25 mouse cellular contexts compared by ENCODE assay signal in genomic region chr2:144537123-144537522, GRCm38 (mm10). TPM values are rescaled to one million over a fixed set of nuclear protein-coding genes. Genes with fewer than 3 reads are reported as not detected.
DNase-seq lines count a peak whose midpoint lies in the region; ATAC-seq and TF ChIP-seq lines count a peak whose summit lies in the region.
"Had no signal": no experiment of that assay in that cellular context is flagged by ENCODE, and none has a peak within 500 bp of the region (broad histone marks: within the 10 kb centered on the region; RNA-seq: fewer than 3 reads in every experiment).

No protein-coding gene starts in this region.

- H3K27ac ChIP-seq in kidney, embryonic 14.5 days (ENCODE audit: low read depth, low read length), result no peak overlapping the region
- no peak overlapping the region for H3K27ac ChIP-seq in kidney, postnatal 0 days
- H3K27ac ChIP-seq in forebrain, embryonic 13.5 days, result no peak overlapping the region
- H3K27ac ChIP-seq: embryonic facial prominence, embryonic 12.5 days; embryonic facial prominence, embryonic 15.5 days; gastrocnemius, adult 2 months; hindbrain, embryonic 10.5 days; hindbrain, embryonic 13.5 days had no signal

- no peak overlapping the region for H3K9ac ChIP-seq in kidney, embryonic 14.5 days (ENCODE audit: low read depth, low read length)
- H3K9ac ChIP-seq in kidney, postnatal 0 days (ENCODE audit: low read depth, low read length), result no peak overlapping the region
- no peak overlapping the region for H3K9ac ChIP-seq in forebrain, embryonic 13.5 days
- H3K9ac ChIP-seq: embryonic facial prominence, embryonic 12.5 days; embryonic facial prominence, embryonic 15.5 days; hindbrain, embryonic 13.5 days had no signal

- peaks cover 93% of the 10 kb centered on the region for H3K36me3 ChIP-seq in kidney, embryonic 14.5 days (ENCODE audit: control insufficient read depth, insufficient read depth, low read length)
- H3K36me3 ChIP-seq in kidney, postnatal 0 days (ENCODE audit: insufficient read depth, low read length), result peaks cover 67% of the 10 kb centered on the region
- H3K36me3 ChIP-seq in forebrain, embryonic 13.5 days (ENCODE audit: poor library complexity, severe bottlenecking), result peaks cover 90% of the 10 kb centered on the region

- WGBS in kidney, embryonic 14.5 days, result 80% methylated on average over 7 of the region's 7 CpGs
- 68% methylated on average over 7 of the region's 7 CpGs for WGBS in kidney, postnatal 0 days
- WGBS in forebrain, embryonic 13.5 days, result 94% methylated on average over 7 of the region's 7 CpGs

- H3K4me3 ChIP-seq in kidney, embryonic 14.5 days (ENCODE audit: low read length), result no peak overlapping the region
- H3K4me3 ChIP-seq in kidney, postnatal 0 days (replicated peaks; ENCODE audit: low read depth, low read length), result no peak overlapping the region
- no peak overlapping the region for H3K4me3 ChIP-seq in forebrain, embryonic 13.5 days
- H3K4me3 ChIP-seq: embryonic facial prominence, embryonic 12.5 days; embryonic facial prominence, embryonic 15.5 days; gastrocnemius, adult 2 months; hindbrain, embryonic 10.5 days; hindbrain, embryonic 13.5 days had no signal

- no peak for ATAC-seq in kidney, embryonic 14.5 days (ENCODE audit: low FRiP score, low TSS enrichment)
- 0 out of 2 replicates have a peak, but pooled peaks have one; percentile 57 for ATAC-seq in kidney, postnatal 0 days (replicated peaks; ENCODE audit: low FRiP score, low read depth)
- no peak for ATAC-seq in forebrain, embryonic 13.5 days
- ATAC-seq: forebrain, embryonic 16.5 days; hindbrain, embryonic 16.5 days; Patski had no signal

- H3K4me1 ChIP-seq in kidney, embryonic 14.5 days (ENCODE audit: control insufficient read depth, insufficient read depth, low read length), result no peaks in the 10 kb centered on the region
- H3K4me1 ChIP-seq in kidney, postnatal 0 days (replicated peaks; ENCODE audit: insufficient read depth, low read length), result no peaks in the 10 kb centered on the region
- H3K4me1 ChIP-seq in forebrain, embryonic 13.5 days, result no peaks in the 10 kb centered on the region
- H3K4me1 ChIP-seq: embryonic facial prominence, embryonic 12.5 days; embryonic facial prominence, embryonic 15.5 days; hindbrain, embryonic 10.5 days; hindbrain, embryonic 13.5 days had no signal

- H3K9me3 ChIP-seq in kidney, embryonic 14.5 days (ENCODE audit: control insufficient read depth, low read length), result no peaks in the 10 kb centered on the region
- no peaks in the 10 kb centered on the region for H3K9me3 ChIP-seq in kidney, postnatal 0 days (replicated peaks; ENCODE audit: low read length)
- no peaks in the 10 kb centered on the region for H3K9me3 ChIP-seq in forebrain, embryonic 13.5 days (replicated peaks)
- H3K9me3 ChIP-seq: embryonic facial prominence, embryonic 12.5 days; embryonic facial prominence, embryonic 15.5 days; hindbrain, embryonic 10.5 days; hindbrain, embryonic 13.5 days had no signal

- no peak for TF ChIP-seq CTCF in kidney, postnatal 0 days (IDR thresholded peaks at IDR 0.05; ENCODE audit: low read depth)

- H3K27me3 ChIP-seq in kidney, embryonic 14.5 days (ENCODE audit: control insufficient read depth, insufficient read depth, low read length), result no peaks in the 10 kb centered on the region
- no peaks in the 10 kb centered on the region for H3K27me3 ChIP-seq in kidney, postnatal 0 days (ENCODE audit: insufficient read depth, low read length)
- H3K27me3 ChIP-seq in forebrain, embryonic 13.5 days, result no peaks in the 10 kb centered on the region
- H3K27me3 ChIP-seq: CH12.LX; embryonic facial prominence, embryonic 12.5 days; embryonic facial prominence, embryonic 15.5 days; hindbrain, embryonic 13.5 days; Patski had no signal

- peak; percentile 50 for DNase-seq in kidney, adult 18-20 months
- peak; percentile 9 for DNase-seq in kidney, postnatal 0 days (ENCODE audit: low spot score)
- DNase-seq in kidney, postnatal 25 days, result peak; percentile 47 to 69
- DNase-seq in spleen, postnatal 14 days (ENCODE audit: low spot score in 2 of 2), result no peak
- DNase-seq: adrenal gland, postnatal 10 days; adrenal gland, postnatal 36 days; B cell, adult 2 months; cerebellum, adult 2 months; cerebellum, adult 9-11 months; cerebellum, postnatal 25 days; gastrocnemius, adult 2 months; gastrocnemius, postnatal 14 days; heart, adult 11 months; heart, postnatal 36 days had no signal

- H3K4me2 ChIP-seq in kidney, embryonic 14.5 days (replicated peaks; ENCODE audit: low read depth, low read length), result no peak overlapping the region
- H3K4me2 ChIP-seq in kidney, postnatal 0 days (ENCODE audit: low read length), result no peak overlapping the region
- no peak overlapping the region for H3K4me2 ChIP-seq in forebrain, embryonic 13.5 days
- H3K4me2 ChIP-seq: embryonic facial prominence, embryonic 12.5 days; embryonic facial prominence, embryonic 15.5 days; heart, embryonic 11.5 days; hindbrain, embryonic 13.5 days had no signal

RNA-seq across cellular contexts. Expression of gene Polr3f, which starts 9.6 kb away (rescaled TPM):
- polyA plus RNA-seq in kidney, embryonic 14.5 days (2014; fragmentation: Nextera tagmentation; extraction: Ambion mirVana), result 26.7 and 34.2 TPM in 2 replicates
- polyA plus RNA-seq in kidney, postnatal 0 days (2015; fragmentation: Nextera tagmentation; extraction: Ambion mirVana), result 18.9 and 19.6 TPM in 2 replicates
- 33.4 and 36.0 TPM in 2 replicates for polyA plus RNA-seq in forebrain, embryonic 13.5 days (2015; fragmentation: Nextera tagmentation; extraction: Ambion mirVana)

RNA-seq across cellular contexts. Expression of gene Dzank1, which starts 9.9 kb away (rescaled TPM):
- polyA plus RNA-seq in kidney, embryonic 14.5 days (2014; fragmentation: Nextera tagmentation; extraction: Ambion mirVana), result 2.2 and 4.1 TPM in 2 replicates
- polyA plus RNA-seq in kidney, postnatal 0 days (2015; fragmentation: Nextera tagmentation; extraction: Ambion mirVana), result 1.5 and 1.7 TPM in 2 replicates
- polyA plus RNA-seq in forebrain, embryonic 13.5 days (2015; fragmentation: Nextera tagmentation; extraction: Ambion mirVana), result 2.7 and 4.5 TPM in 2 replicates

RNA-seq across cellular contexts. Expression of gene Rbbp9, which starts 13.5 kb away (rescaled TPM):
- 67.1 and 84.7 TPM in 2 replicates for polyA plus RNA-seq in kidney, embryonic 14.5 days (2014; fragmentation: Nextera tagmentation; extraction: Ambion mirVana)
- 92.7 and 94.1 TPM in 2 replicates for polyA plus RNA-seq in kidney, postnatal 0 days (2015; fragmentation: Nextera tagmentation; extraction: Ambion mirVana)
- 59.4 and 62.3 TPM in 2 replicates for polyA plus RNA-seq in forebrain, embryonic 13.5 days (2015; fragmentation: Nextera tagmentation; extraction: Ambion mirVana)

RNA-seq across cellular contexts. Expression of gene Sec23b, which starts 18.9 kb away (rescaled TPM):
- polyA plus RNA-seq in kidney, embryonic 14.5 days (2014; fragmentation: Nextera tagmentation; extraction: Ambion mirVana), result 59.9 and 93.5 TPM in 2 replicates
- polyA plus RNA-seq in kidney, postnatal 0 days (2015; fragmentation: Nextera tagmentation; extraction: Ambion mirVana), result 118 and 128 TPM in 2 replicates
- 93.0 and 95.8 TPM in 2 replicates for polyA plus RNA-seq in forebrain, embryonic 13.5 days (2015; fragmentation: Nextera tagmentation; extraction: Ambion mirVana)

RNA-seq across cellular contexts. Expression of gene Smim26, which starts 56.7 kb away (rescaled TPM):
- polyA plus RNA-seq in kidney, embryonic 14.5 days (2014; fragmentation: Nextera tagmentation; extraction: Ambion mirVana), result 41.8 and 61.3 TPM in 2 replicates
- 69.5 and 90.6 TPM in 2 replicates for polyA plus RNA-seq in kidney, postnatal 0 days (2015; fragmentation: Nextera tagmentation; extraction: Ambion mirVana)
- 47.3 and 53.8 TPM in 2 replicates for polyA plus RNA-seq in forebrain, embryonic 13.5 days (2015; fragmentation: Nextera tagmentation; extraction: Ambion mirVana)

Comparison
In these comparisons a context has a peak if more than half of its experiments do, and no peak if none do; other contexts are left out.
1. DNase-seq: peak in kidney, adult 18-20 months (single experiment), kidney, postnatal 0 days (single experiment) and kidney, postnatal 25 days (2 of 2); none in spleen, postnatal 14 days (0 of 2).